Mouse (Mus musculus) CH12.LX (cell line): ENCODE measurements at regions not wholly inside any gene's neighbourhood (a gene's known extent, or its start where the extent isn't known, plus 50 kb on each side); places are given as distances from the start of the nearest gene placed in this dataset.
"Not testable (repeated sequence)": the region's sequence is repeated elsewhere in the genome, so short reads cannot be mapped to it uniquely, and the experiment has no call there.

Experiments used
- CTCF ChIP-seq, 2 experiments: IDR thresholded peaks in 1 of 2; conservative IDR thresholded peaks in 1 of 2; 2 replicates each; pipeline ENCODE4 v1.5.1; 2011 to 2012; ENCODE audit warnings: low read depth in 2 of 2, low read length in 2 of 2, improper control_type of control experiment in 1 of 2, inconsistent platforms in 1 of 2, mild to moderate bottlenecking in 1 of 2, moderate library complexity in 1 of 2
- EP300 ChIP-seq: IDR thresholded peaks from 2 replicates; pipeline ENCODE4 v1.6.1; 2011; ENCODE audit warnings: low read length, improper control_type of control experiment
- ETS1 ChIP-seq: conservative IDR thresholded peaks from 2 replicates; pipeline ENCODE4 v1.6.1; 2012; ENCODE audit warnings: low read depth, mild to moderate bottlenecking, inconsistent platforms, low read length, improper control_type of control experiment, moderate library complexity
- JUND ChIP-seq: conservative IDR thresholded peaks from 2 replicates; pipeline ENCODE4 v1.6.1; 2011; ENCODE audit warnings: low read depth, low read length, improper control_type of control experiment
- MAX ChIP-seq: IDR thresholded peaks from 2 replicates; pipeline ENCODE4 v1.6.1; 2011; ENCODE audit warnings: low read length, improper control_type of control experiment
- POLR2A ChIP-seq: IDR thresholded peaks from 2 replicates; pipeline ENCODE4 v1.6.1; 2011; ENCODE audit warnings: low read depth, mild to moderate bottlenecking, improper control_type of control experiment, low read length
- RCOR1 ChIP-seq: conservative IDR thresholded peaks from 2 replicates; pipeline ENCODE4 v1.6.1; 2012; ENCODE audit warnings: low read depth, mild to moderate bottlenecking, inconsistent platforms, low read length, improper control_type of control experiment
- TBP ChIP-seq: conservative IDR thresholded peaks from 2 replicates; pipeline ENCODE4 v1.6.1; 2011; ENCODE audit warnings: low read depth, low read length, improper control_type of control experiment

DNA sequence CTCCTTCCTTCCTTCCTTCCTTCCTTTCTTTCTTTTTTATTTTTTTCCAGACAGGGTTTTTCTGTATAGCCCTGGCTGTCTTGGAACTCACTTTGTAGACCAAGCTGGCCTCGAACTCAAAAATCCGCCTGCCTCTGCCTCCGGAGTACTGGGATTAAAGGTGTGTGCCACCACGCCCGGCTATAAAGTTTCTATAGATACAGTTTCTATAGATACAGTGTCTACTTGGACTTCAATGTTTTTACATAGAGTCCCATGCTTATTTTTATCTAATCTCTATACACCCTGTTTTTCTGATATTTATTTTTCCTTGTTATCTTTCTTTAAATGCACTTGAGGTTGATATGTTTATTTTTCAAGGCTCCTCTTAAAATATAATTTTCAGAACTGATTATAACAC is 364.0 kb downstream of the Sfmbt2 start:
- TF ChIP-seq EP300; MAX; ETS1; CTCF (conservative IDR thresholded peaks at IDR 0.05 in 1 of 2, IDR thresholded peaks at IDR 0.05 in 1 of 2; ENCODE audit: low read depth in 2 of 2, low read length in 2 of 2); POLR2A; JUND; RCOR1; TBP: not testable (repeated sequence)
